28 mouse cellular contexts compared by ENCODE assay signal in genomic region chr7:26941320-26941925, GRCm38 (mm10). TPM values are rescaled to one million over a fixed set of nuclear protein-coding genes. Genes with fewer than 3 reads are reported as not detected.
DNase-seq lines count a peak whose midpoint lies in the region; ATAC-seq and TF ChIP-seq lines count a peak whose summit lies in the region.
"Not testable (repeated sequence)": the region's sequence is repeated elsewhere in the genome, so short reads cannot be mapped to it uniquely, and the experiment has no call there.
"Had no signal": no experiment of that assay in that cellular context is flagged by ENCODE, and none has a peak within 500 bp of the region (broad histone marks: within the 10 kb centered on the region; RNA-seq: fewer than 3 reads in every experiment).

No protein-coding gene starts in this region.

- not testable (repeated sequence) for H3K27me3 ChIP-seq in liver, postnatal 0 days (ENCODE audit: insufficient read depth, low read length); lung, embryonic 14.5 days (ENCODE audit: insufficient read depth, low read length); lung, postnatal 0 days (replicated peaks; ENCODE audit: insufficient read depth, low read length)

- 17% methylated on average over 1 of the region's 2 CpGs for WGBS in liver, postnatal 0 days (ENCODE audit: insufficient replicate concordance)
- no CpG with 5 or more reads among the region's 2 CpGs for WGBS in lung, embryonic 14.5 days
- 21% methylated on average over 2 of the region's 2 CpGs for WGBS in lung, postnatal 0 days

- H3K36me3 ChIP-seq in liver, postnatal 0 days (replicated peaks; ENCODE audit: insufficient read depth, low read length); lung, embryonic 14.5 days (ENCODE audit: insufficient read depth); lung, postnatal 0 days (ENCODE audit: insufficient read depth, low read length): not testable (repeated sequence)

- H3K4me2 ChIP-seq in liver, postnatal 0 days (ENCODE audit: low read depth, low read length); lung, embryonic 14.5 days; lung, postnatal 0 days (replicated peaks; ENCODE audit: low read depth, low read length): not testable (repeated sequence)

- TF ChIP-seq EP300 in liver, postnatal 0 days (IDR thresholded peaks at IDR 0.05; ENCODE audit: low read depth); lung, postnatal 0 days (IDR thresholded peaks at IDR 0.05): not testable (repeated sequence)

- H3K9me3 ChIP-seq in liver, postnatal 0 days (ENCODE audit: low read length); lung, embryonic 14.5 days (ENCODE audit: low read depth, low read length); lung, postnatal 0 days (ENCODE audit: low read length): not testable (repeated sequence)

- not testable (repeated sequence) for H3K9ac ChIP-seq in liver, postnatal 0 days (replicated peaks); lung, embryonic 14.5 days; lung, postnatal 0 days (replicated peaks; ENCODE audit: low read depth)

- ATAC-seq in liver, postnatal 0 days; lung, embryonic 14.5 days (ENCODE audit: insufficient read depth): not testable (repeated sequence)
- peak; percentile 33; the same call in 1 of the 2 replicates for ATAC-seq in lung, postnatal 0 days

- H3K27ac ChIP-seq in liver, postnatal 0 days (ENCODE audit: low read depth); lung, embryonic 14.5 days (ENCODE audit: low read depth); lung, postnatal 0 days (ENCODE audit: low read length): not testable (repeated sequence)

- not testable (repeated sequence) for H3K4me1 ChIP-seq in liver, postnatal 0 days (ENCODE audit: insufficient read depth); lung, embryonic 14.5 days (ENCODE audit: insufficient read depth); lung, postnatal 0 days (ENCODE audit: insufficient read depth, low read depth, low read length)

- H3K4me3 ChIP-seq in liver, postnatal 0 days (ENCODE audit: low read depth, low read length); lung, embryonic 14.5 days (ENCODE audit: low read depth, low read length); lung, postnatal 0 days (ENCODE audit: low read depth, low read length): not testable (repeated sequence)

- DNase-seq in adrenal gland, adult 2 months = peak; percentile 38
- peak; percentile 72 for DNase-seq in heart, adult 11 months
- not testable (repeated sequence) for DNase-seq in liver, postnatal 0 days; lung, postnatal 0 days (ENCODE audit: low spot score)
- DNase-seq in lung, embryonic 14.5 days = peak; percentile 2
- peak; percentile 60 for DNase-seq in lung, postnatal 25 days (ENCODE audit: low spot score)

- peak; percentile 16; the same call in 1 of the 2 replicates for TF ChIP-seq CTCF in liver, postnatal 0 days (IDR thresholded peaks at IDR 0.05; ENCODE audit: low read depth)
- TF ChIP-seq CTCF in lung, embryonic 14.5 days (IDR thresholded peaks at IDR 0.05; ENCODE audit: low read depth) = not testable (repeated sequence)
- TF ChIP-seq CTCF in lung, postnatal 0 days (IDR thresholded peaks at IDR 0.05) = peak; percentile 34

RNA-seq across cellular contexts. Expression of gene Cyp2a22, which starts 2.2 kb away (rescaled TPM):
- total RNA-seq in adrenal gland, adult 2 months (2021) = not detected
- not detected in 2 replicates for polyA plus RNA-seq in adrenal gland, adult 2 months (2012; rRNA removed)
- polyA plus RNA-seq in liver, postnatal 0 days (2015; fragmentation: Nextera tagmentation; extraction: Ambion mirVana) = 19.3 and 19.6 TPM in 2 replicates
- not detected in 2 replicates for polyA plus RNA-seq in lung, embryonic 14.5 days (2014; fragmentation: Nextera tagmentation; extraction: Ambion mirVana)
- not detected in 2 replicates for polyA plus RNA-seq in lung, postnatal 0 days (2015; fragmentation: Nextera tagmentation; extraction: Ambion mirVana)
- total RNA-seq: adrenal gland, adult 18-20 months; adrenal gland, postnatal 36 days; ES-E14; gastrocnemius, adult 18-20 months; gastrocnemius, postnatal 10 days; gastrocnemius, postnatal 36 days; granulocyte monocyte progenitor cell, adult 5-6 weeks; heart, adult 8-10 months; heart, postnatal 25 days; hematopoietic stem cell, adult 5-6 weeks had no signal
- polyA plus RNA-seq: C2C12; CD4-positive, CD25-positive, alpha-beta regulatory T cell, adult 4 months; embryonic facial prominence, embryonic 11.5 days; embryonic facial prominence, embryonic 14.5 days; forebrain, embryonic 10.5 days; forebrain, embryonic 13.5 days; forebrain, embryonic 16.5 days; heart, embryonic 11.5 days; heart, embryonic 14.5 days; heart, postnatal 0 days; hindbrain, embryonic 12.5 days; hindbrain, embryonic 15.5 days had no signal

Comparison
In these comparisons a context has a peak if more than half of its experiments do, and no peak if none do; other contexts are left out.
1. RNA of gene Cyp2a22, which starts 2.2 kb away (polyA plus RNA-seq): 19.3 to 19.6 TPM in liver, postnatal 0 days; not detected in lung, postnatal 0 days, not detected in adrenal gland, adult 2 months and not detected in lung, embryonic 14.5 days; every median in the first group is over 10 times any median in the second.